Mouse (Mus musculus) spleen, postnatal 14 days (tissue): Measurements from ENCODE around the gene Smim8.

Source experiments
- DNase-seq, 2 experiments: peaks; one replicate each; pipeline ENCODE4 v3.0.0; 2021 to 2022; ENCODE audit warnings: low spot score in 2 of 2

Smim8 gene

GRCm38 (mm10) chr4:34720127-34720895, 57.9 kb downstream of the Smim8 start:
- DNase-seq, result no peak

DNA sequence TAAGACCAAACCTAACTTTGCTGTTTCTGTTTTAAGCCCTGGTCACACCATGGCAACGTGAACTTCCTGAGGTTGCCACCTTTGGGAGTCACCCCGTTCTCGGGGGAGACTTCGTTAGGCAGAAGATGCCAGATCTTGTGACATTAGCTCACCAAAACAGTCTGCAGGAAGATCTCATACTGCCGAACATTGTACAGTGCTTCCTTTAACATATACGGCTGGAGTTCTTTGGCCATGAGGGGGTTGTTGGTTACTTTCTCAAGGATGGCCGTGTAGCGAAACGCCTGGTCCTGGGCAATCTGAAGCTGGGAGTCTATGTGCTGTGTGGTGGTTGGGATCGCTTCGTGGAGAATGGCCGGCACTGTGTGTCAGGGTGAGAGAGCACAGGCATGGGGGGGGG, 58.8 kb downstream of the Smim8 start:
- DNase-seq, result no peak
